Mouse (Mus musculus): ENCODE results near the gene Hist1h3e.
"Not testable (repeated sequence)": the region's sequence is repeated elsewhere in the genome, so short reads cannot be mapped to it uniquely, and the experiment has no call there.

Gene Hist1h3e

DNA sequence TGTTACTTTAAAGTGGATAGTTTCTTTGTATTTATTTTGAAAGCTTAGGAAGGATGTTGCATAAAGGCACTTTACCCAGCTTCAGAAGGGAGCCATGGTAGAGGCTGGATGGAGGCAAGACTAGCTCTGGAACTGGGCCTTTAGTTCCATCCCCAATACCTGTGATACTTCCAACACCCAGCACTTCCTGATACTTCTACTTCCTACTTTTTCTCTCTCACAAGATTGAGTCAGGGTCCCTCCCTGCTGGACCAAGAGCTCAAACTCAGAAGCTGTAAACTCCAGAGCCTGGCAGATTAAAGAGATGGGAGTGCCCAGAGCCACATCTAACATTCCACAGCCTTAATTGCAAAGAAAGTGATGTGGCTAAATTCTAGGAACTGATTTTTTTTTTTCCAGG lies 22.2 kb upstream of the Hist1h3e start:
- in situ Hi-C loops (cut with MboI; ENCODE audit: low sequenced_read_pairs), result no loop called here

DNA sequence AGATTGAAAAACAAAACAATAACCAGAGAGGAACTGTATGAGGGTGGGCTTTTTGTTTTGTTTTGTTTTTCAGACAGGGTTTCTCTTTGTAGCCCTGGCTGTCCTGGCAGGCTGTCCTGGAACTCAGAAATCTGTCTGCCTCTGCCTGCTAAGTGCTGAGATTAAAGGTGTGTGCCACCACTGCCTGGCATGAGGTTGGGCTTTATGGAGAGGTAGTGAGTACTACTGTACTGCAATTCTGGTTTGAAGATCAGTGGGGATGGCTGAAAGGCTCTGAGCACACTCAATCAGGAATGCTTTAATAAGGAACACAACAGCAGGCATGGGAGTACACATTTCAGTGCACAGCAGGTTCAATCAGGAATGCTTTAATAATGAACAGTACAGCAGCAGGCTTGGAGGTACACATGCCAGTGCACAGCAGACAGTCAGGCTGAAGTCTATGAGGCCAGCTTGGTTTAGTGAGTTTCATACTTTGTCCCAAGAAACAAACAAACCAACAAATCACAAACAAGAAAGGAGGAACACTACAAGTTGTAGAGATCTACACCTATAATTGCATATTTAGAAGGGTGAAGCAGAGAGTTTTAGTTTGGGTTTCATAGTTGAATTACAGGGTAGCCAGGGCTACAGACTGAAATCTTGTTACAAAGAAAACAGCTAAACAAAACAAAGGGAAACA lies 21.4 kb upstream of the Hist1h3e start:
- in situ Hi-C loops (cut with MboI; ENCODE audit: low sequenced_read_pairs), result no loop called here

DNA sequence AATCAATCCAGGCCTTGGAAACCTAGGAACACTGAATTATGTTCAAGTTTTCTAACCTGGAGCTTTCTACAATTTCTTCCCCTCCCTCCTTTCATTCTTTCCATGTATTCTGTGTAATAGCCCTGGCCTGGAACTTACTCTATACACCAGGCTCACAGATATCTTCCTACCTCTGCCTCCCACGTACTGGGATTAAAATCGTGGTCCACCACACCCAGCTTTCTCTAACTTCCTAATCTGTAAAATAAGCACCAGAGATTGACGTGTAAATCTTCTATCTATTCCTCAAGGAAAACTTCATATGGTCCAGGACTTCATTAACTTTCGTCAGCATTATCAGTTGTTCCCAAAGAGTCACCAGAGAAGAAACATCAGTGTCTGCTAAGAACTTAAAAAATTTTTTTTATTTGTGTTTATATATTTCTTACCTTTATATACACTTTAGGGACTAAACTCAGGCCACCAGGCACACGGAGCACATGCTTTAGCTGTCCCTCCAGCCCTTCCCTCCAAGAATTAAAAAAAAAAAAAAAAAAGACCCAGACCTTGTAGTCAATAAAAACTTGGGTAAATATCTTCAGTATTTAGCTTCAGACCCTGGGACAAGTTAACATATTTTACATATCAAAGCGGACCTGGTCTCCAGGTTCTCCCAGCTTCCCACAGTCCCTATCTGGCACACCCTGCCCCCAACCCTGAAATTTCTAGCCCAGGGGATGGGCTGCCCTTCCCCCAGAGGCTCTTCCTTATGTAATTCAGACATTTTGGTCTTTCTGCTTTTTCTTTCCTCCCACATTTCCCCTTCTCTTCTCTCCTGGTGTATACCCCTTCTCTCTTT lies 20.3 kb upstream of the Hist1h3e start:
- in situ Hi-C loops (cut with MboI; ENCODE audit: low sequenced_read_pairs), result no loop called here

DNA sequence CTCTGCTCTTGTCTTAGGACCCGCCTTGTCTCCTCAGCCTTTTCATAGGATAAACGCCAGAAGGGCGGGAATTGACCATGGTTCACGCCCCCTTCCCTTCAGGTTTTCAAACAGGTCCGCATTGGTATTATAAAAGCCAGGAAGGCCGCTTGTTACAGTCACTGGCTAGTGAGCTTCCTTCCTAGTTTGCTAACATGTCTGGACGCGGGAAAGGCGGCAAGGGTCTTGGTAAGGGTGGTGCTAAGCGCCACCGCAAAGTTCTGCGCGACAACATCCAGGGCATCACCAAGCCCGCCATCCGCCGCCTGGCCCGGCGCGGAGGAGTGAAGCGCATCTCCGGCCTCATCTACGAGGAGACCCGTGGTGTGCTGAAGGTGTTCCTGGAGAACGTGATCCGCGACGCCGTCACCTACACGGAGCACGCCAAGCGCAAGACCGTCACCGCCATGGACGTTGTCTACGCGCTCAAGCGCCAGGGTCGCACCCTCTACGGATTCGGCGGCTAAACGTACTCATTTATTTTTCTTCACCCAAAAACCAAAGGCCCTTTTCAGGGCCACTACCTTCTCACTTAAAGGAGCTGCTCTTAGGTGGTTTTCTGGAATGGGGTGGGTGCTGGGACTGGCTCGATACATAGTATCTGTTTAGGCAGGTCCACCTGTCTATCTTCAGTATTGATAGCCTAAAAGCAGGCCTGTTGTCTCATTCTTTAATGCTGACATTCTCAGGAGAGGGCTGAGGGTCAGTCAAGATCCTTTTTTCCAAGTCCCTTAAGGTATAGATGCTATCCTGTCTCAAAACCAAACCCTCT lies 19.4 kb upstream of the Hist1h3e start, which contains the start of gene Hist1h4d:
Hist1h4d (plus strand) TSS at position 191 of the 811 bp plus-strand sequence.
- in situ Hi-C loops (cut with MboI; ENCODE audit: low sequenced_read_pairs), result no loop called here

DNA sequence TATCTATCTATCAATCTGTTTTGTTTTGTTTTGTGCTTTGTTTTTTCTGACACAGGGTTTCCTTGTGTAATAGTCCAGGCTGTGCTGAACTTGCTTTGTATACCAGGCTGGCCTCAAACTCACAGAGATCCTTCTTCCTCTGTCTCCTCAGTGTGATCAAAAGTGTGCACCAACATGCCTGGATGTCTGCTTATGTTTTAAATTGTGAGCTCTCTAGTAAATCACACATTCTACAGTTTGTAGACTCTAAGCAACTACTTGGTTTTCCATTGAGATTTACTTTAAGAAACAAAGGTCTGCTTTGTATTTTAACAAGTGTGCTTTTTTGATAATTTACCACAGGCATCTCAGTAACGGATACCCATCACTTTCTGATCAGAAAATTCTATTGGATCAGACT lies 15.7 kb upstream of the Hist1h3e start:
- in situ Hi-C loops (cut with MboI; ENCODE audit: low sequenced_read_pairs), result no loop called here

GRCm38 (mm10) chr13:23576906-23577639 lies 14.9 kb upstream of the Hist1h3e start:
- in situ Hi-C loops (cut with MboI; ENCODE audit: low sequenced_read_pairs), result no loop called here

DNA sequence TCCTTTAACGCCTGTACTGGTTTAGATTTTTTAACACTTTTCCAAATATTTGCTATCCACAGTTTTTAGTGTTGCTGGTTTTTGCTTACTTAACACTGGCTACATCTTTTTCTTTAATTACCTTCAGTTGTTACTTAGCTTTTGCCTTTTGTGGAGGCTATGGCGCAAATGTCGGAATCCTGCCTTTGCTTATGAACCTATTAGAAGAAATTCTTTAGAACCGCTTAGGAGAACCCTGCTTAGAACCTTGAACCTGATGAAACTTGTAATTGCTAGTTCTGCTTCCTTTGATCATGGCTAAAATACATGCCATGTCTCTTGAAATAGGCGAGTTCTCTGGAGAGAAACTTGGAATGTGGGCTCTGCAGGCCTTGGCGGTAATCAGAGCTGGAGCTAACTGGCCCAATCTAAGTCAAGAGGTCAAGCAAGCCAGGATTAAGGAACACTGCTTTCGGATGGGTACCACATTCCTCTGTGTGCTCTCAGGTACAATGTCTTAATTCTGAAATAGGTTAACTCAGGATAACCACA lies 14.2 kb upstream of the Hist1h3e start:
- in situ Hi-C loops (cut with MboI; ENCODE audit: low sequenced_read_pairs), result no loop called here

- in situ Hi-C loops (cut with MboI; ENCODE audit: low sequenced_read_pairs), result not testable (repeated sequence)
Observed at GRCm38 (mm10) chr13:23575864-23576313, 13.7 kb upstream of the Hist1h3e start.

- in situ Hi-C loops (cut with MboI; ENCODE audit: low sequenced_read_pairs), result no loop called here
Observed at GRCm38 (mm10) chr13:23575271-23575851, 13.2 kb upstream of the Hist1h3e start, which contains the start of gene Hist1h3d. Gene Hist1h3d (plus strand): TSS chr13:23575763.

GRCm38 (mm10) chr13:23574546-23575170 lies 12.5 kb upstream of the Hist1h3e start:
- in situ Hi-C loops (cut with MboI; ENCODE audit: low sequenced_read_pairs), result loop anchor here (25.0 kb wide), 1 partner anchor 1787 kb away; the partner anchor contains the start of genes Hist1h1b, Hist1h2an, Hist1h2bp and Hist1h3i

GRCm38 (mm10) chr13:23573898-23574524 lies 11.8 kb upstream of the Hist1h3e start, which contains the start of the genes Hist1h2bf and Hist1h2ad:
Gene Hist1h2bf (minus strand): TSS chr13:23574196.
Gene Hist1h2ad (plus strand): TSS chr13:23574381.
- in situ Hi-C loops (cut with MboI; ENCODE audit: low sequenced_read_pairs), result loop anchor here (25.0 kb wide), 1 partner anchor 1787 kb away; the partner anchor contains the start of genes Hist1h1b, Hist1h2an, Hist1h2bp and Hist1h3i

GRCm38 (mm10) chr13:23573034-23573897 lies 11.1 kb upstream of the Hist1h3e start:
- in situ Hi-C loops (cut with MboI; ENCODE audit: low sequenced_read_pairs), result loop anchor here (25.0 kb wide), 1 partner anchor 1786 kb away; the partner anchor contains the start of genes Hist1h1b, Hist1h2an, Hist1h2bp and Hist1h3i

- in situ Hi-C loops (cut with MboI; ENCODE audit: low sequenced_read_pairs), result loop anchor here (25.0 kb wide), 1 partner anchor 1785 kb away; the partner anchor contains the start of genes Hist1h1b, Hist1h2an, Hist1h2bp and Hist1h3i
Observed at GRCm38 (mm10) chr13:23572218-23573033, 10.3 kb upstream of the Hist1h3e start.

DNA sequence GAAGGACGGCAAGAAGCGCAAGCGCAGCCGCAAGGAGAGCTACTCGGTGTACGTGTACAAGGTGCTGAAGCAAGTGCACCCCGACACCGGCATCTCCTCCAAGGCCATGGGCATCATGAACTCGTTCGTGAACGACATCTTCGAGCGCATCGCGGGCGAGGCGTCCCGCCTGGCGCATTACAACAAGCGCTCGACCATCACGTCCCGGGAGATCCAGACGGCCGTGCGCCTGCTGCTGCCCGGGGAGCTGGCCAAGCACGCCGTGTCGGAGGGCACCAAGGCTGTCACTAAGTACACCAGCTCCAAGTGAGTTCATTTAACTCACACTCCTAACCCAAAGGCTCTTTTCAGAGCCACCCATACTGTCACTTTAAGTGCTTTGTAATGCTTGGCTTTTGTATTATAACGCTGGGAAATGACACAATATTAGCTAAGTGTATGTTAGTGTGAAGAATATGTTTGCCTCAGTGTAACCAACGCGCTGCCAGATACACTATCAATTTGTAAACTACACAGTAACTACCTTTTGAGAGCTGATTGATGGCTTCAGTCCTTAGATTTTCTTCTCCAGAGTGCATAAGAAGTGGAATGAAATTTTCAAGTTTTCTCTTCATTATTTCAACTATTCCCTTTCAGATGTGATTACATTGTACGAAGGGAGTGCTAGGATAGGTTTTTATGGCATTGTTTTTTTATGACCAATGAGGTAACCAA lies 9.5 kb upstream of the Hist1h3e start:
- in situ Hi-C loops (cut with MboI; ENCODE audit: low sequenced_read_pairs), result loop anchor here (25.0 kb wide), 1 partner anchor 1784 kb away; the partner anchor contains the start of genes Hist1h1b, Hist1h2an, Hist1h2bp and Hist1h3i

- in situ Hi-C loops (cut with MboI; ENCODE audit: low sequenced_read_pairs), result loop anchor here (25.0 kb wide), 1 partner anchor 1784 kb away; the partner anchor contains the start of genes Hist1h1b, Hist1h2an, Hist1h2bp and Hist1h3i
Observed at GRCm38 (mm10) chr13:23571022-23571503, 8.9 kb upstream of the Hist1h3e start, which contains the start of the genes Hist1h2ae and Hist1h2bg. Gene Hist1h2ae (minus strand): TSS chr13:23571220. Gene Hist1h2bg (plus strand): TSS chr13:23571396.

All from CH12F3 (cell line).